Mouse (Mus musculus) CH12.LX (cell line): ENCODE data around the gene Atf3.

Experiments used
- CHD1 ChIP-seq: IDR thresholded peaks from 2 replicates; pipeline ENCODE4 v1.6.1; 2012; ENCODE audit warnings: low read depth, low read length, improper control_type of control experiment, inconsistent platforms
- CTCF ChIP-seq, 2 experiments: IDR thresholded peaks in 1 of 2; conservative IDR thresholded peaks in 1 of 2; 2 replicates each; pipeline ENCODE4 v1.5.1; 2011 to 2012; ENCODE audit warnings: low read depth in 2 of 2, low read length in 2 of 2, improper control_type of control experiment in 1 of 2, inconsistent platforms in 1 of 2, mild to moderate bottlenecking in 1 of 2, moderate library complexity in 1 of 2
- EP300 ChIP-seq: IDR thresholded peaks from 2 replicates; pipeline ENCODE4 v1.6.1; 2011; ENCODE audit warnings: low read length, improper control_type of control experiment
- KAT2A ChIP-seq: IDR thresholded peaks from 2 replicates; pipeline ENCODE4 v1.6.1; 2012; ENCODE audit warnings: low read length, improper control_type of control experiment, inconsistent platforms; ENCODE audit not compliant: insufficient replicate concordance
- POLR2A ChIP-seq: IDR thresholded peaks from 2 replicates; pipeline ENCODE4 v1.6.1; 2011; ENCODE audit warnings: low read depth, mild to moderate bottlenecking, improper control_type of control experiment, low read length
- RCOR1 ChIP-seq: conservative IDR thresholded peaks from 2 replicates; pipeline ENCODE4 v1.6.1; 2012; ENCODE audit warnings: low read depth, mild to moderate bottlenecking, inconsistent platforms, low read length, improper control_type of control experiment
- TCF12 ChIP-seq: IDR thresholded peaks from 2 replicates; pipeline ENCODE4 v1.6.1; 2014; ENCODE audit warnings: low read depth, mild to moderate bottlenecking, inconsistent platforms, low read length, improper control_type of control experiment
- USF1 ChIP-seq: IDR thresholded peaks from 2 replicates; pipeline ENCODE4 v1.6.1; 2014; ENCODE audit warnings: low read depth, mild to moderate bottlenecking, inconsistent platforms, low read length, improper control_type of control experiment
- USF2 ChIP-seq: conservative IDR thresholded peaks from 2 replicates; pipeline ENCODE4 v1.6.1; 2011; ENCODE audit warnings: low read depth, low read length, improper control_type of control experiment
- ZKSCAN1 ChIP-seq: IDR thresholded peaks from 2 replicates; pipeline ENCODE4 v1.6.1; 2012; ENCODE audit warnings: low read depth, inconsistent platforms, low read length, improper control_type of control experiment, borderline replicate concordance

DNA sequence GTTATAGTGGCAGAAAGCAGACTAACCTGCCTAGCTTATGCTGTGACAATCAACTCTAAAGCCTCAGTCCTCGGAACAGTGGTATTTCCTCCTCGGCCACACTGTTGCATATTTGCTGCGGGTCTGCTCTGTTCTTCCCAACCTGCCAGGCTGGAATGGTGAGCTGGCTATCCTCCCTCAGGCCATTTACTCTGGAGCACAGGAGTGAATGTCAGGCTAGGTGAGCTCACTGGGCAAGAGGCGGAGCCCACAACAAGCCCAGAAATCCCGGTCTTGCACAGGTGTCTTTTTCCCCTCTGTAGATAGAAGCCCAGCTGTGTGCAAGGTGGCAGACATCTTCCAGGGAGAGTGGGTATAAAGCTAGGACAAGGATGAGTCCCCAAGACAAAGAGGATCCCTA, 13.0 kb downstream of the Atf3 start:
- no peak for TF ChIP-seq EP300
- TF ChIP-seq POLR2A = no peak
- TF ChIP-seq RCOR1 = no peak
- TF ChIP-seq CTCF (conservative IDR thresholded peaks at IDR 0.05 in 1 of 2, IDR thresholded peaks at IDR 0.05 in 1 of 2; ENCODE audit: low read depth in 2 of 2, low read length in 2 of 2) = no peak
- TF ChIP-seq ZKSCAN1 = no peak
- no peak for TF ChIP-seq USF2
- no peak for TF ChIP-seq TCF12
- TF ChIP-seq CHD1 = no peak
- TF ChIP-seq USF1 = no peak
- TF ChIP-seq KAT2A = no peak
